Mouse (Mus musculus): ENCODE data around the gene Foxred1. TPM values are rescaled to one million over a fixed set of nuclear protein-coding genes. Genes with fewer than 3 reads are reported as not detected.

The Foxred1 gene
- total and polyA plus RNA-seq, 3 experiments = 56.8 to 75.6 (median 70.4) TPM

GRCm38 (mm10) chr9:35156862-35157261 is 54.0 kb downstream of the Foxred1 start:
- intact Hi-C loops (cut with DNase I) = no loop called here
- TF ChIP-seq CTCF (IDR thresholded peaks at IDR 0.05) = no peak
- no peak for TF ChIP-seq POLR2A (IDR thresholded peaks at IDR 0.05; ENCODE audit: insufficient read depth, low read depth, low read length)
- no peak for TF ChIP-seq EP300 (IDR thresholded peaks at IDR 0.05; ENCODE audit: insufficient read depth, low read depth, low read length)
- H3K4me1 ChIP-seq (ENCODE audit: control insufficient read depth, insufficient read depth, low read length) = peaks cover 16% of the 10 kb centered on the region
- H3K4me3 ChIP-seq = no peak overlapping the region
- H3K36me3 ChIP-seq (ENCODE audit: control insufficient read depth, insufficient read depth, low read length) = no peaks in the 10 kb centered on the region
- WGBS = 72% methylated on average over 4 of the region's 4 CpGs
- H3K27me3 ChIP-seq (ENCODE audit: control insufficient read depth, insufficient read depth, low read length) = no peaks in the 10 kb centered on the region
- no peaks in the 10 kb centered on the region; the same call in 1 of the 2 replicates for H3K79me2 ChIP-seq (replicated peaks; ENCODE audit: control insufficient read depth, insufficient read depth, low read length)
- H3K9ac ChIP-seq (ENCODE audit: low read depth, low read length) = no peak overlapping the region
- no peak for DNase-seq
- H3K27ac ChIP-seq = peak overlapping the region; percentile 63

GRCm38 (mm10) chr9:35156002-35156710 is 54.7 kb downstream of the Foxred1 start:
- Histone ChIP-seq H3K27ac (peak overlapping the region; percentile 63), H3K36me3 (ENCODE audit: control insufficient read depth, insufficient read depth, low read length) (no peaks in the 10 kb centered on the region), H3K4me1 (ENCODE audit: control insufficient read depth, insufficient read depth, low read length) (peaks cover 14% of the 10 kb centered on the region), H3K79me2 (replicated peaks; ENCODE audit: control insufficient read depth, insufficient read depth, low read length) (no peaks in the 10 kb centered on the region; the same call in 1 of the 2 replicates), H3K27me3 (ENCODE audit: control insufficient read depth, insufficient read depth, low read length) (no peaks in the 10 kb centered on the region), H3K9ac (ENCODE audit: low read depth, low read length) (no peak overlapping the region), H3K4me3 (no peak overlapping the region)
- DNase-seq = peak; percentile 53 to 70
- intact Hi-C loops (cut with DNase I) = no loop called here
- TF ChIP-seq EP300 (IDR thresholded peaks at IDR 0.05; ENCODE audit: insufficient read depth, low read depth, low read length) = peak; percentile 12; the same call in 1 of the 2 replicates
- no peak for TF ChIP-seq CTCF (IDR thresholded peaks at IDR 0.05)
- TF ChIP-seq POLR2A (IDR thresholded peaks at IDR 0.05; ENCODE audit: insufficient read depth, low read depth, low read length) = no peak
- WGBS = 71% methylated on average over 5 of the region's 5 CpGs

Other genes with a start within 250 kb of the Foxred1 start
- gene St3gal4, start 91.8 kb downstream of the Foxred1 start, total RNA-seq (2021) = 10 to 100 TPM; 26.1 to 29.5 TPM
- 8.6 and 11.9 TPM in 2 replicates for gene St3gal4, start 91.8 kb downstream of the Foxred1 start, polyA plus RNA-seq (2012; rRNA removed)
- gene Dcps, start 35.0 kb downstream of the Foxred1 start, total RNA-seq (2021) = 10 to 100 TPM; 14.4 to 15.1 TPM
- gene Dcps, start 35.0 kb downstream of the Foxred1 start, polyA plus RNA-seq (2012; rRNA removed) = 21.3 and 25.5 TPM in 2 replicates
- gene Srpr, start 10.9 kb downstream of the Foxred1 start, total RNA-seq (2021) = 10 to 100 TPM; 82.4 to 96.3 TPM
- 67.6 and 105 TPM in 2 replicates for gene Srpr, start 10.9 kb downstream of the Foxred1 start, polyA plus RNA-seq (2012; rRNA removed)
- 1 to 10 TPM; 4.9 to 6.5 TPM for gene Tirap, start 10.8 kb downstream of the Foxred1 start, total RNA-seq (2021)
- gene Tirap, start 10.8 kb downstream of the Foxred1 start, polyA plus RNA-seq (2012; rRNA removed) = 9.5 and 11.0 TPM in 2 replicates
- 10 to 100 TPM; 15.2 to 15.9 TPM for gene Fam118b, start 56.8 kb upstream of the Foxred1 start, total RNA-seq (2021)
- gene Fam118b, start 56.8 kb upstream of the Foxred1 start, polyA plus RNA-seq (2012; rRNA removed) = 13.8 and 17.3 TPM in 2 replicates
- gene Rpusd4, start 56.8 kb upstream of the Foxred1 start, total RNA-seq (2021) = 10 to 100 TPM; 12.2 to 12.7 TPM
- 10.9 and 12.0 TPM in 2 replicates for gene Rpusd4, start 56.8 kb upstream of the Foxred1 start, polyA plus RNA-seq (2012; rRNA removed)
- 10 to 100 TPM in 1 of 2 experiments, 1 to 10 TPM in 1; 9.7 to 10.2 TPM for gene Cdon, start 210.1 kb upstream of the Foxred1 start, total RNA-seq (2021)
- gene Cdon, start 210.1 kb upstream of the Foxred1 start, polyA plus RNA-seq (2012; rRNA removed) = 6.0 and 10.9 TPM in 2 replicates